Mouse (Mus musculus) stomach, postnatal 0 days (tissue): ENCODE results near the gene Fut7.

Experiments
- CTCF ChIP-seq: IDR thresholded peaks from 2 replicates; pipeline ENCODE4 v1.5.1; 2016; ENCODE audit warnings: antibody characterized with exemption, low read depth, mild to moderate bottlenecking, moderate library complexity
- EP300 ChIP-seq: optimal IDR thresholded peaks from 2 replicates; pipeline ENCODE3; 2016; ENCODE audit warnings: antibody characterized with exemption

DNA sequence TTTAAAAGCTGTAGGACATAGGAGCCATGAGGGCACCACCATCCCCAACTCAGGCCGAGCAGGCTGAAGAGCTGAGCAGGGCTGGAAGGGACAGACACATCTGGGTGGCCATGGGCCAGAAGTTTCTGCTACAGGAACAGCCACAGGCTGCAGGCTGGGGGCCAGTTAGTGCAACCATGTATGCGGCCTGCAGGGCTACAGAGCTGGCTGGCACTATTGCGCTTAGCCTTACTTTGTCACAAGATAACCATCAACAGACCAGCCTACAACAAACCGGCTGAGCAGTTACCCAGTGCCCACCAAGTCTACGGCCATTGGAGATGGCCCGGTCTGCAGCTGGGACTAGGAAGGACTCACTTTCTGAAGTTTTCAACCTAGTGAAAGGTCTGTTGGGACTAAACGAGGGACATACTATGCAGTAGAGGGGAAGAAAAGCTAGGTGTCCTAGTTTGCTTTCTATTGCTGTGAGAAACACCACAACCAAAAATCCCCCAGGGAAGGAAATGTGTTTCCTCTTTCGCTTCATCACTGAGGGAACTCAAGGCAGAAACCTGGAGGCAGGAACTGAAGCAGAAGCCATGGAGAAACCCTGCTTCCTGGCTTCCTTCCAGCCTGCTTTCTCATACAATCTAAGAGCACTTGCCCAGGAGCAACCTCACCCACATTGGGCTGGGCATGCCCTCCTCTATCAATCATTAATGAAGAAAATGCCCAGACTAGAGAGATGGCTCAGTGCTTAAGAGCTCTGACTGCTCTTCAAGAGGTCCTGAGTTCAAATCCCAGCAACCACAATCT, 28.0 kb downstream of the Fut7 start:
- no peak for TF ChIP-seq EP300
- no peak for TF ChIP-seq CTCF
